Mouse (Mus musculus): ENCODE results near the gene Vmn1r66.

- TF ChIP-seq USF2 (conservative IDR thresholded peaks at IDR 0.05; ENCODE audit: low read depth, low read length) (no peak), POLR2A (IDR thresholded peaks at IDR 0.05; ENCODE audit: low read depth, low read length) (no peak), ZC3H11A (IDR thresholded peaks at IDR 0.05; ENCODE audit: low read depth, low read length) (no peak), POLR2AphosphoS2 (IDR thresholded peaks at IDR 0.05; ENCODE audit: low read depth, low read length) (no peak), CTCF (conservative IDR thresholded peaks at IDR 0.05 in 1 of 2, IDR thresholded peaks at IDR 0.05 in 1 of 2; ENCODE audit: low read depth in 2 of 2, low read length in 2 of 2) (no peak), TCF12 (IDR thresholded peaks at IDR 0.05; ENCODE audit: low read depth, low read length) (no peak), EP300 (IDR thresholded peaks at IDR 0.05; ENCODE audit: low read length) (no peak), MAX (IDR thresholded peaks at IDR 0.05; ENCODE audit: low read length) (no peak), USF1 (IDR thresholded peaks at IDR 0.05; ENCODE audit: low read depth, low read length) (no peak), MEF2A (IDR thresholded peaks at IDR 0.05; ENCODE audit: borderline replicate concordance, low read depth, low read length) (no peak), E2F4 (IDR thresholded peaks at IDR 0.05; ENCODE audit: insufficient replicate concordance, low read depth, low read length) (no peak)
Observed at GRCm38 (mm10) chr7:10249146-10249545, 28.7 kb downstream of the Vmn1r66 start.

Measured in CH12.LX (cell line).